ENCODE assay signal across 8 mouse cellular contexts in the genomic region with DNA sequence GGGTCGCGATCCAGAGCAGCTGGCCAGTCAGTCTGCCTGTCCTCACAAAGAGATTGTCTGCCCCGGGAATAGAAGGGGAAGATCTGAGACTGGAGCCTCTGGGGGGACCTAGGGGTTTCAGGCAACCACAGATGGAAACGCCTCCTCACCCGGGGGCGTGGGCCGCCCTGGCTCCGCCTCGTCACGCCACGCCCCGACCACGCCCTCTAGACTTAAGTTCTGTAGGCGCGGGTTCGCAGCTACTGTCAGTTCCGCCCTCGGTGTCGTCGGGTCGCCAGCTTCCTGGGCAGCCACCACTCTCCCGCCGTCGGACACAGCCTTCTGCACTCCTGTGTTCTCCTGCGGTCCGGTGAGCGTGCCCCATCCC. TPM values are rescaled to one million over a fixed set of nuclear protein-coding genes. Genes with fewer than 3 reads are reported as not detected.
A peak's percentile ranks its signal among the peaks of the same experiment; 100 is the strongest.
DNase-seq lines count a peak whose midpoint lies in the region; ATAC-seq lines count a peak whose summit lies in the region.

A gene (plus strand): TSS at position 221 of the 367 bp plus-strand sequence.

- intact Hi-C loops in left cerebral cortex, postnatal 14 days (cut with DNase I): no loop called here

- peaks cover 39% of the 10 kb centered on the region for H3K4me1 ChIP-seq in intestine, embryonic 15.5 days (replicated peaks)

- peak within 1 kb of the TSS; percentile 78 for H3K27ac ChIP-seq in intestine, embryonic 15.5 days

- peak within 1 kb of the TSS; percentile 52 for H3K4me3 ChIP-seq in intestine, embryonic 15.5 days (replicated peaks)

- peak within 1 kb of the TSS; percentile 57 for H3K9ac ChIP-seq in intestine, embryonic 15.5 days

- no peaks in the 10 kb centered on the region for H3K9me3 ChIP-seq in intestine, embryonic 15.5 days

- DNase-seq in R1 (ENCODE audit: low read depth, low spot score): peak; percentile 92
- peak; percentile 89 for DNase-seq in embryo, embryonic 10 days (ENCODE audit: low spot score)
- DNase-seq in gastrocnemius, postnatal 4 days (ENCODE audit: low spot score in 2 of 2): peak; percentile 68 to 84
- DNase-seq in left cerebral cortex, postnatal 14 days (ENCODE audit: low spot score in 2 of 2): peak; percentile 61 to 70
- DNase-seq in right cerebral cortex, postnatal 14 days: peak; percentile 60
- peak; percentile 92 to 93 for DNase-seq in urinary bladder, postnatal 36 days (ENCODE audit: low spot score in 2 of 2)

- under 1% methylated on average over 27 of the region's 27 CpGs for WGBS in intestine, embryonic 15.5 days

- H3K36me3 ChIP-seq in intestine, embryonic 15.5 days: peaks cover 13% of the 10 kb centered on the region

- H3K4me2 ChIP-seq in intestine, embryonic 15.5 days (replicated peaks): peak within 1 kb of the TSS; percentile 90

- no peaks in the 10 kb centered on the region for H3K27me3 ChIP-seq in intestine, embryonic 15.5 days (replicated peaks)

- ATAC-seq in intestine, embryonic 15.5 days: peak; percentile 87
- ATAC-seq in megakaryocyte progenitor cell, adult 5-6 weeks (replicated peaks; ENCODE audit: poor library complexity): peak; percentile 73

RNA-seq across cellular contexts. Expression of the gene that starts here (rescaled TPM):
- 100 to 1,000 TPM; 191 to 225 TPM for total RNA-seq in gastrocnemius, postnatal 4 days (2021)
- polyA plus RNA-seq in intestine, embryonic 15.5 days (2015; fragmentation: Nextera tagmentation; extraction: Ambion mirVana): 272 and 287 TPM in 2 replicates
- total RNA-seq in left cerebral cortex, postnatal 14 days (2021): 10 to 100 TPM; 67.7 to 85.6 TPM
- 208 and 232 TPM in 2 replicates for total RNA-seq in megakaryocyte progenitor cell, adult 5-6 weeks (2015)
- 90.4 and 97.3 TPM in 2 replicates for total RNA-seq in megakaryocyte progenitor cell, adult 5-6 weeks (2017)

Comparison
In these comparisons a context has a peak if more than half of its experiments do, and no peak if none do; other contexts are left out.
1. Peak in every context shown above with its lines: DNase-seq, ATAC-seq, H3K4me3 ChIP-seq and H3K27ac ChIP-seq.